Mouse (Mus musculus) kidney, adult 8-10 months (tissue): ENCODE results near the gene Chst8.

Experiments used
- DNase-seq, 2 experiments: peaks; one replicate each; pipeline ENCODE4 v3.0.0; 2022

Chst8 gene

GRCm38 (mm10) chr7:34799950-34800511, 12.5 kb downstream of the Chst8 start:
- no peak for DNase-seq

GRCm38 (mm10) chr7:34799404-34799771, 13.1 kb downstream of the Chst8 start:
- no peak for DNase-seq

- peak; percentile 18 to 37 for DNase-seq
Observed at GRCm38 (mm10) chr7:34798441-34799403, 13.8 kb downstream of the Chst8 start.

GRCm38 (mm10) chr7:34798039-34798438, 14.5 kb downstream of the Chst8 start:
- DNase-seq: no peak

- no peak for DNase-seq
Observed at GRCm38 (mm10) chr7:34790459-34790858, 22.1 kb downstream of the Chst8 start.

- DNase-seq: no peak
Observed at GRCm38 (mm10) chr7:34787171-34787570, 25.3 kb downstream of the Chst8 start.

GRCm38 (mm10) chr7:34785052-34785451, 27.5 kb downstream of the Chst8 start:
- no peak for DNase-seq

- no peak for DNase-seq
Observed at GRCm38 (mm10) chr7:34784469-34784868, 28.0 kb downstream of the Chst8 start.

GRCm38 (mm10) chr7:34781988-34782387, 30.5 kb downstream of the Chst8 start:
- no peak for DNase-seq

- no peak for DNase-seq
Observed at GRCm38 (mm10) chr7:34781217-34781616, 31.3 kb downstream of the Chst8 start.

GRCm38 (mm10) chr7:34778426-34778825, 34.1 kb downstream of the Chst8 start:
- no peak for DNase-seq

GRCm38 (mm10) chr7:34775659-34776058, 36.9 kb downstream of the Chst8 start:
- no peak for DNase-seq

- DNase-seq: no peak
Observed at GRCm38 (mm10) chr7:34774947-34775346, 37.6 kb downstream of the Chst8 start.

GRCm38 (mm10) chr7:34774020-34774419, 38.5 kb downstream of the Chst8 start:
- no peak for DNase-seq

GRCm38 (mm10) chr7:34773309-34773708, 39.2 kb downstream of the Chst8 start:
- DNase-seq: no peak

GRCm38 (mm10) chr7:34769531-34769930, 43.0 kb downstream of the Chst8 start:
- no peak for DNase-seq

GRCm38 (mm10) chr7:34764250-34765148, 48.0 kb downstream of the Chst8 start:
- DNase-seq: no peak

- no peak for DNase-seq
Observed at GRCm38 (mm10) chr7:34759378-34759822, 53.1 kb downstream of the Chst8 start.

- no peak for DNase-seq
Observed at GRCm38 (mm10) chr7:34758721-34759120, 53.8 kb downstream of the Chst8 start.

GRCm38 (mm10) chr7:34757513-34757912, 55.0 kb downstream of the Chst8 start:
- DNase-seq: no peak

- DNase-seq: no peak
Observed at GRCm38 (mm10) chr7:34753140-34753886, 59.2 kb downstream of the Chst8 start.

GRCm38 (mm10) chr7:34752151-34752762, 60.3 kb downstream of the Chst8 start:
- DNase-seq: peak in 1 of 2 experiments; percentile 5
